Mouse (Mus musculus) inflammation-experienced regulatory T-cells, adult 6 months (primary cell): ENCODE measurements around the gene Olfr1299. TPM values are rescaled to one million over a fixed set of nuclear protein-coding genes. Genes with fewer than 3 reads are reported as not detected.

ENCODE experiments used
- ATAC-seq: one replicate; pipeline ENCODE4 v1.8.0; 2017
- polyA plus RNA-seq, 3 experiments: library from polyadenylated mRNA; unstranded; fragments of 100-300 nt; shearing (Covaris generic); gene quantifications; one replicate each; pipeline ENCODE4 v1.2.1; 2017

Gene Olfr1299
- polyA plus RNA-seq: not detected

DNA sequence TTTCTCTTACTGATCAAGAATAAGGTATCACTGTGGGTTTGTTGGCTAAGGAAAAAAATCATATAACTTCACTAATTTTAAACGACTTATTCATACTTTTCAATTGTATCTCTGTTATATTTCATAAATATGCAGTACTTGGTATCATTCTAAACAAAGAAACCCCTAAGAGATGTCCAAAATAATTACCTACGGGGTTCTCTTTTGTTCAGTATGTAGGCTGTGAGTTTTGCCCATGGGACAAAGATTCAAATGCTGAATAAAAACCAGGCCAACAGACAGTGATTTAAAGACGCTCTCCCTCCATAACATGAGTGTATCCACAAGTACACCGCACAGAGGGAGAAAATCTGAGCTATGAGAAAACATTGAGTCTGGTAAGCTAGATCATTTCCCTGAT, at the start of gene Olfr1299:
Gene Olfr1299, plus strand, starts transcription at position 301 of the 400 bp plus-strand sequence.
- ATAC-seq: no peak

DNA sequence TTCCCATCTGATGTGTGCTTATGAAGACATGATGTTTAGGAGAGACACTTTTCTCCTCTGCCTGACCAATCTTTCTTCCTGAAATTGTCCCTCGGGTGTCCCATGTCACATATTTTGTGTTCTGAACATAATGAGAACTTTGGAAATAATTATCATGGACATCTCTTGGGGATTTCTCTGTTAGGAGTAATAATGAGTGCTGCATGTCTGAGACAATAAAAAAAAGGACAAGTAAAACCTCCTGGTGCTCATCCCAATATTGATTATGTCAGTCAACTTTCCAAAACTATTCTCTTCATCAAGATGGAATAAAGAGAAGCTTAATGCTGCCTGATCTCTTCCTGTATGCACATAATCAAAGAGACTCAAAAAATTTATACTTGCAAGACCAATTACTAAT, 34.8 kb upstream of the Olfr1299 start, which contains the start of gene Olfr1297:
Gene Olfr1297, minus strand, starts transcription at position 101 of the 400 bp plus-strand sequence.
- no peak for ATAC-seq

DNA sequence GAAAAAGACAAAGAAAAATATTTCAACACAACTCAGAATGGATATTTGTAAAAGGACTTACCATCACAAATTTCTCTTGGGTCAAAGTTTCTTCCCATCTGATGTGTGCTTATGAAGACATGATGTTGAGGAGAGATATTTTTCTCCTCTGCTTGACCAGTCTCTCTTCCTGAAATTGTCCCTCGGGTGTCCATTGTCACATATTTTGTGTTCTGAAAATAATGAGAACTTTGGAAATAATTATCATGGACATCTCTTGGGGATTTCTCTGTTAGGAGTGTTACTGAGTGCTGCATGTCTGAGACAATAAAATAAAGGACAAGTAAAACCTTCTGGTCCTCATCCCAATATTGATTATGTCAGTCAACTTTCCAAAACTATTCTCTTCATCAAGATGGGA, 12.1 kb upstream of the Olfr1299 start, which contains the start of gene Olfr1298:
Gene Olfr1298, minus strand, starts transcription at position 101 of the 400 bp plus-strand sequence.
- ATAC-seq: no peak

Other genes starting within 250 kb of the Olfr1299 start
- not detected for gene Olfr1286, start 238.3 kb upstream of the Olfr1299 start, polyA plus RNA-seq
- gene Olfr1287, start 212.3 kb upstream of the Olfr1299 start, polyA plus RNA-seq: not detected
- gene Olfr1288, start 187.3 kb upstream of the Olfr1299 start, polyA plus RNA-seq: not detected
- gene Olfr1289, start 180.6 kb upstream of the Olfr1299 start, polyA plus RNA-seq: not detected
- not detected for gene Olfr1290, start 167.6 kb upstream of the Olfr1299 start, polyA plus RNA-seq
- under 1 TPM in 1 of 3 experiments, not detected in 2; 0.07 TPM for gene Olfr1291-ps1, start 164.2 kb upstream of the Olfr1299 start, polyA plus RNA-seq
- not detected for gene Olfr1293-ps, start 136.2 kb upstream of the Olfr1299 start, polyA plus RNA-seq
- gene Olfr1294, start 121.1 kb upstream of the Olfr1299 start, polyA plus RNA-seq: not detected
- not detected for gene Olfr1295, start 91.7 kb upstream of the Olfr1299 start, polyA plus RNA-seq
- gene Olfr1297, start 34.9 kb upstream of the Olfr1299 start, polyA plus RNA-seq: not detected
- not detected for gene Olfr1298, start 12.2 kb upstream of the Olfr1299 start, polyA plus RNA-seq
- gene Olfr1301, start 89.6 kb downstream of the Olfr1299 start, polyA plus RNA-seq: not detected
- gene Olfr1302, start 116.0 kb downstream of the Olfr1299 start, polyA plus RNA-seq: not detected
- not detected for gene Olfr1303, start 158.9 kb downstream of the Olfr1299 start, polyA plus RNA-seq
- gene Olfr1305, start 215.7 kb downstream of the Olfr1299 start, polyA plus RNA-seq: not detected